Mouse (Mus musculus) gastrocnemius, postnatal 36 days (tissue): ENCODE results near the gene Fcrl1. TPM values are rescaled to one million over a fixed set of nuclear protein-coding genes. Genes with fewer than 3 reads are reported as not detected.

ENCODE experiments used
- DNase-seq, 2 experiments: peaks; one replicate each; pipeline ENCODE4 v3.0.0; 2022
- intact Hi-C: fragments of 180-260 bp; cut with DNase I; formaldehyde crosslinking; loops from one replicate; pipeline ENCODE4 v1.15.1; 2025
- total RNA-seq, 2 experiments: library from RNA; stranded (reverse); gene quantifications; 2 replicates each; pipeline ENCODE4 v1.2.3; 2021

The Fcrl1 gene
- total RNA-seq, 2 experiments from 2014 or later = not detected

DNA sequence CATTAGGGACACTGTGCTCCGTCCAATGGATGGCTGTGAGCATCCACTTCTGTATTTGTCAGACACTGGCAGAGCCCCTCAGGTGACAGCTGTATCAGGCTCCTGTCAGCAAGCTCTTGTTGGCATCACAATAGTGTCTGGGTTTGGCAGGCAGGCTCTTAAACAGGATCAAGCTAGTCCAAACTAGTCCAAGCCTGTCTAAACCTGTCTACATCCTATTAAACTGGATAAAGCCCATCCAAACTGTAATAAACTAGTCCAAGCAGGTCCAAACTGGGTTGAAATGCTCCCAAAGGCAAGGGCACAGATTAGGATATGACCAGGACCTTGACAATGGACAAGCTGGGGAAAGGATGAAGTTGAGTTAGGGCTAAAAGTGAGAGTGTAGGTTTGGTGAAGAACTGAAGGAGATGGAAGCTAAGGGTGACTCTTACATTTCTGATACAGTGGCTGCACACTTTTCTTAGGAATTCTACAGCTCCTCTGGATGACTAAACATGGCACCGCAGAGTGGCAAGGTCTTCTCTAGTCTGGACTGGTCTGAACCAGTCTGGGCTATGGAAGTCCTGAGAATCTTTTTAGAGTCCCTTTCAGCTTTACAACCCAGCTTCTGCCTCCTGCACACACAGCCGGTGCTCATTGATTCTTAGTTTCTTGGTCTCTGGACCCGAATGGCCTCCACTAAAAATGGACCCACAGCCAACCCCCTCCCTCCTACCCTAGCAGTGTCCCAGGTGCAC lies 33.2 kb downstream of the Fcrl1 start:
- no peak for DNase-seq
- intact Hi-C loops = no loop called here

DNA sequence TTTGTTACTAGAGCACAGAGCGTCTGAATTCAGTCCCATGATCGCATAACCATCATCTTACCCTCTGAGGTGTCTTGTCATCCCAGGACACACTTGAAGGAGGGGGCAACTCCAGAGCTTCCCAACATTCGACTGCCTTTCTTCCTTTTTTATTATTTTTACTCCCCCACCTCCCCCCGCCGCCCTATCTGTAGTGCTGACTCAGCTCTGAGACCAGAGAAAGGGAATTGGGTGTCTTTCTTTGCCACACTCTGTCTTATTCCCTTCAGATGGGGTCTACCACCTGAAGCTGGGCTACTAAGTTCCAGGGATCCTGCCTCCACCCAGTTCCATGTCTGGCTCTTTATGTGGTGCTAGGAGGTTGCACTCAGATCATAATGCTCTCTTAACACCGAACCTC lies 34.4 kb downstream of the Fcrl1 start:
- no peak for DNase-seq
- intact Hi-C loops = loop anchor here (2.0 to 5.0 kb wide), 2 partner anchors 88 to 152 kb away; no protein-coding TSS in a partner anchor

DNA sequence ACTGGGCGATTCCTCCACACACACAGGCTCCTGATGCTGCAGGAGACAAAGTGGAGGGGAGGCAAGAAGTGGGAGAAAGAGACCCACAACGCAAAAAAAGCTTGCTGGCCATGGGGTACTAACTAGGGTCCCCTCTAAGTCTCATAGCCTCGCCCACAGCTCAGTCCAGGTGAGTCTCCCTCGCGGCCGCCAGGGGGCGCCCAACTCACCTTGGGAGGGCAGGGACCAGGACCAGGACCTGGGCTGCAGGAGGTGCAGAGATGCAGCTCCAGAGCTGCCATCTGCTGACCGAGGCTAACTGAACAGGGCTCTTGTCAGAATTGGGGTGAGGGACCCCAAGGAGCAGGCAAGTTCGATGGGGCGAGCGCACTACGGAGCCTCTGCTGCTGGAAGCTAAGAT lies 35.0 kb downstream of the Fcrl1 start:
- DNase-seq = peak in 1 of 2 experiments; percentile 15

DNA sequence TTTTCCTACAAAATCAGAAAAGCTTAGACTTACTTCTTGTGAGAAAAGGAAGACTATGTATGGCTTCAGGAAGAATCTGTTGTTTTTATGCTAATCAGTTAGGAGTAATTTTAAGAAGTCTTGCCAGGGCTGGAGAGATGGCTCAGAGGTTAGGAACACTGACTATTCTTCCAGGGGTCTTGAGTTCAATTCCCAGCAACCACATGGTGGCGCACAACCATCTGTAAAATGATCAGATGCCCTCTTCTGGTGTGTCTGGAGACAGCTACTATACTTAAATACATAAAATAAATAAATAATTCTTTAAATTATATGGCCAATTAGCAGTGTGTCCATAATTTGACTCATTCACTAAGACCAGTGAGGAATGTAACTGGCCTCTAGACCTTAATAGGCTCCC lies 44.5 kb downstream of the Fcrl1 start:
- no peak for DNase-seq
- intact Hi-C loops = no loop called here

More for the DNA sequence above, 35.0 kb downstream of the Fcrl1 start:
- intact Hi-C loops = loop anchor here (2.0 to 5.0 kb wide), 2 partner anchors 88 to 151 kb away; no protein-coding TSS in a partner anchor

DNA sequence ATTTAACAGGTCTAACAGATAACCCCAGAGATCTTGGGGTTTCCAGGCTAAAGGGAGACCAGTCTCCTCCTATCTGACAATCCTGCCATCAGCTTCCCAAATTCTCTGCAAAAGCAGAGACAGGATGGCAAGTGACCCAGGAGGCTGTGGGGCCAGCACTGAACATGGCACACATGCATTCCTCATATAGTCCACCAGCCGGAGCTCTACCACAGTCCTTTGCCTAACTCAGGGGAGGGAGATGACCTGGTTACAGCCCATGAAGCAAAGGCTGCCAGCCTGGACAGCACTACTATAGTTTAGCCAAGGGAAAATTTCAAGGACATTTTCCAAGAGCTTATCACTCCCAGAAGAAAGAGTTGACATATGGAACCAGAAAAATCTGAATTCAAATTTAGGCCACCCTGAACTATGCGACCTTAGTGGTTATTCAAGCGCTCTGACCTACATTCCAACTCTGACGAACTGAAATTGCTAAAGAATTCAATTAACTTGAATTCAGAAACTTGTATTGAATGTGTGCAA lies 46.3 kb downstream of the Fcrl1 start:
- intact Hi-C loops = no loop called here

DNA sequence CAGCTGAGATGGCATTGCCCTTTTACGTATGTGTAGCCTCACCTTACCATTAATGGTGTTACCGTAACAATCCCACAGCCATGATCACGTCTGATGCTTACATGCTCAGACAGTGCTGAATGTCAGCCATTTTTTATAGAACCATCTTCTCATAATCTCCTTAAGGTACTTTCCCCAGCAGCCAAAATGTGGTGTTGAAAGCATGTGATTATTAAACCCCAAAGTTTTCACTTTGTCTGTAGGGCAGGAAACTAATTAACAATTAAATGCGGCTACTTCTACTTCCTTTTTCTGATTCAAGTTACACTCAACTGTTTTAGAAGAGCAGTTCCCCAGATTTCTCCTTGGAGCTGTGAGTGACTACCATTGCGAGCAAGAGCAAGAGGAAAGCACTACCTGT lies 59.3 kb downstream of the Fcrl1 start, which contains the start of gene Fcrl5:
Gene Fcrl5 (plus strand): TSS at position 295 of the 400 bp plus-strand sequence.
- intact Hi-C loops = no loop called here
- no peak for DNase-seq

More for the DNA sequence above, 46.3 kb downstream of the Fcrl1 start:
- no peak for DNase-seq

DNA sequence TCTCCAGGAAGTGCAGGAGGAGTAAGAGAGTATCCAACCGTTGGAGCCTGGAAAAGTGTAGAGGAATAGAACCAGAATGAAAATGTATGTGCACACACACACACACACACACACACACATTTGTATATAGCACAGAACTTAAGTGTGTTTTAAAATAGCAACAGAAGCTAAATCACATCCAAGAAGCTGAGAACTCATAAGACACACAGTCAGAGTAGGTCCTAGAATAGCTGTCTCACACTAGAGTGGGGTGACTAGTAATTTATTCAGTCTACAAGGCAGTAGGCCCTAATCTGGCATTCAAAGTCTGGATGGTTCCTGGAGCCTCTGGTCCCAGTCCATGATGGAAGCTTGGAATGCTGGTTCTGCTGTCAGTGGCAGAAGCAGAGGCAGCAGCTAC lies 64.4 kb downstream of the Fcrl1 start:
- intact Hi-C loops = no loop called here
- DNase-seq = no peak

DNA sequence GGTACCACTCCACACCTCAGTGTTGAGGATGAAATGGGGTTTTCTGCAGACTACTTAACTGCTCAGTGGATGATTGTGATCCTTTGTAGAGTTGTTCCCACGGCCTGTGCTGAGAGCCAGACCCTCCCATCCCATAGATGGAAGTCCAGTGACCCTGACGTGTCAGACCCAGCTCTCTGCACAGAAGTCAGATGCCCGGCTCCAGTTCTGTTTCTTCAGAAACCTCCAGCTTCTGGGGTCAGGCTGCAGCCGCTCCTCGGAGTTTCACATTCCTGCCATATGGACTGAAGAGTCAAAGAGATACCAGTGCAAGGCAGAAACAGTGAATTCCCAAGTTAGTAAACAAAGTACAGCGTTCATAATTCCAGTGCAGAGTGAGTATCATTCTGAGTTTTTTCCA lies 67.8 kb downstream of the Fcrl1 start:
- no peak for DNase-seq
- intact Hi-C loops = no loop called here

Other genes starting within 250 kb of the Fcrl1 start
- gene Kirrel, start 201.6 kb upstream of the Fcrl1 start, total RNA-seq = 1 to 10 TPM; 4.3 to 4.4 TPM
- 1 to 10 TPM; 1.4 to 2.7 TPM for gene Fcrls, start 112.6 kb upstream of the Fcrl1 start, total RNA-seq
- gene Cd5l, start 18.5 kb upstream of the Fcrl1 start, total RNA-seq = not detected
- not detected for gene Fcrl5, start 59.4 kb downstream of the Fcrl1 start, total RNA-seq
- 1 to 10 TPM; 8.1 to 9.5 TPM for gene Etv3, start 149.0 kb downstream of the Fcrl1 start, total RNA-seq
- 10 to 100 TPM; 16.5 to 16.9 TPM for gene Arhgef11, start 241.2 kb downstream of the Fcrl1 start, total RNA-seq